Mouse (Mus musculus) megakaryocyte progenitor cell, adult 5-6 weeks (primary cell): ENCODE results near the gene Vamp1. TPM values are rescaled to one million over a fixed set of nuclear protein-coding genes. Genes with fewer than 3 reads are reported as not detected.
A peak's percentile ranks its signal among the peaks of the same experiment; 100 is the strongest.

Source experiments
- ATAC-seq: replicated peaks from 2 replicates; pipeline ENCODE4 v1.8.0; 2016; ENCODE audit warnings: mild to moderate bottlenecking, moderate TSS enrichment, inconsistent platforms; ENCODE audit not compliant: poor library complexity
- total RNA-seq, 2 experiments: library from RNA; stranded (forward) in 1 of 2; stranded (reverse) in 1 of 2; fragments of 157-497, 149-512 nt in 1 of 2; fragments of 200-1000 nt in 1 of 2; gene quantifications; 2 replicates each; pipeline versions ENCODE4 v1.2.3 to v1.2.4; 2015 to 2017

Gene Vamp1
- total RNA-seq, 2 experiments from 2014 or later = 6.2 to 15.5 TPM

- ATAC-seq = no peak
Observed at GRCm38 (mm10) chr6:125284250-125284649, 68.9 kb downstream of the Vamp1 start.

GRCm38 (mm10) chr6:125284751-125285150 lies 69.4 kb downstream of the Vamp1 start:
- no peak for ATAC-seq

- no peak for ATAC-seq
Observed at GRCm38 (mm10) chr6:125285890-125286289, 70.5 kb downstream of the Vamp1 start, which contains the start of gene Tuba3a. Gene Tuba3a (minus strand): TSS chr6:125286042.

GRCm38 (mm10) chr6:125286944-125287343 lies 71.6 kb downstream of the Vamp1 start:
- no peak for ATAC-seq

- no peak for ATAC-seq
Observed at GRCm38 (mm10) chr6:125288730-125289129, 73.4 kb downstream of the Vamp1 start.

GRCm38 (mm10) chr6:125291329-125291728 lies 76.0 kb downstream of the Vamp1 start:
- no peak for ATAC-seq

GRCm38 (mm10) chr6:125292256-125292655 lies 76.9 kb downstream of the Vamp1 start:
- ATAC-seq = no peak

- ATAC-seq = peak; percentile 54
Observed at GRCm38 (mm10) chr6:125294049-125294448, 78.7 kb downstream of the Vamp1 start.

Other genes starting within 250 kb of the Vamp1 start
- gene Pianp, start 218.9 kb upstream of the Vamp1 start, total RNA-seq (2015) = 0.15 TPM in 1 of 2 replicates, not detected in the other
- gene Pianp, start 218.9 kb upstream of the Vamp1 start, total RNA-seq (2017) = not detected in 2 replicates
- 67.9 and 69.9 TPM in 2 replicates for gene Zfp384, start 206.4 kb upstream of the Vamp1 start, total RNA-seq (2015)
- 26.2 and 29.3 TPM in 2 replicates for gene Zfp384, start 206.4 kb upstream of the Vamp1 start, total RNA-seq (2017)
- 22.8 and 25.2 TPM in 2 replicates for gene Ing4, start 175.8 kb upstream of the Vamp1 start, total RNA-seq (2015)
- 44.4 and 49.8 TPM in 2 replicates for gene Ing4, start 175.8 kb upstream of the Vamp1 start, total RNA-seq (2017)
- gene Acrbp, start 165.9 kb upstream of the Vamp1 start, total RNA-seq (2015) = 8.1 and 9.5 TPM in 2 replicates
- gene Acrbp, start 165.9 kb upstream of the Vamp1 start, total RNA-seq (2017) = 3.6 and 5.8 TPM in 2 replicates
- gene Lpar5, start 147.6 kb upstream of the Vamp1 start, total RNA-seq (2015) = 6.7 and 10.6 TPM in 2 replicates
- gene Lpar5, start 147.6 kb upstream of the Vamp1 start, total RNA-seq (2017) = 3.5 and 6.7 TPM in 2 replicates
- 85.7 and 91.6 TPM in 2 replicates for gene Chd4, start 119.6 kb upstream of the Vamp1 start, total RNA-seq (2015)
- 299 and 375 TPM in 2 replicates for gene Chd4, start 119.6 kb upstream of the Vamp1 start, total RNA-seq (2017)
- gene Nop2, start 83.6 kb upstream of the Vamp1 start, total RNA-seq (2015) = 42.8 and 43.7 TPM in 2 replicates
- 82.3 and 83.8 TPM in 2 replicates for gene Nop2, start 83.6 kb upstream of the Vamp1 start, total RNA-seq (2017)
- 14.3 and 18.1 TPM in 2 replicates for gene Iffo1, start 70.3 kb upstream of the Vamp1 start, total RNA-seq (2015)
- 14.2 and 15.7 TPM in 2 replicates for gene Iffo1, start 70.3 kb upstream of the Vamp1 start, total RNA-seq (2017)
- gene Gapdh, start 49.1 kb upstream of the Vamp1 start, total RNA-seq (2015) = 3,979 and 4,068 TPM in 2 replicates
- gene Gapdh, start 49.1 kb upstream of the Vamp1 start, total RNA-seq (2017) = 1,418 and 1,569 TPM in 2 replicates
- 205 and 228 TPM in 2 replicates for gene Ncapd2, start 23.9 kb upstream of the Vamp1 start, total RNA-seq (2015)
- gene Ncapd2, start 23.9 kb upstream of the Vamp1 start, total RNA-seq (2017) = 207 and 256 TPM in 2 replicates
- 144 and 171 TPM in 2 replicates for gene Mrpl51, start 23.8 kb upstream of the Vamp1 start, total RNA-seq (2015)
- 128 and 156 TPM in 2 replicates for gene Mrpl51, start 23.8 kb upstream of the Vamp1 start, total RNA-seq (2017)
- gene Tapbpl, start 16.3 kb downstream of the Vamp1 start, total RNA-seq (2015) = 5.2 and 7.4 TPM in 2 replicates
- gene Tapbpl, start 16.3 kb downstream of the Vamp1 start, total RNA-seq (2017) = 16.2 and 18.6 TPM in 2 replicates
- 44.7 and 60.2 TPM in 2 replicates for gene Cd27, start 21.5 kb downstream of the Vamp1 start, total RNA-seq (2015)
- gene Cd27, start 21.5 kb downstream of the Vamp1 start, total RNA-seq (2017) = 28.9 and 41.9 TPM in 2 replicates
- gene Tuba3a, start 70.5 kb downstream of the Vamp1 start, total RNA-seq (2015) = not detected in 2 replicates
- not detected in 2 replicates for gene Tuba3a, start 70.5 kb downstream of the Vamp1 start, total RNA-seq (2017)
- 17.5 and 18.7 TPM in 2 replicates for gene Ltbr, start 98.3 kb downstream of the Vamp1 start, total RNA-seq (2015)
- 28.2 and 43.7 TPM in 2 replicates for gene Ltbr, start 98.3 kb downstream of the Vamp1 start, total RNA-seq (2017)
- 21.8 and 22.9 TPM in 2 replicates for gene Scnn1a, start 105.1 kb downstream of the Vamp1 start, total RNA-seq (2015)
- gene Scnn1a, start 105.1 kb downstream of the Vamp1 start, total RNA-seq (2017) = 0.75 and 1.7 TPM in 2 replicates
- gene Tnfrsf1a, start 133.8 kb downstream of the Vamp1 start, total RNA-seq (2015) = 56.9 and 61.8 TPM in 2 replicates
- 56.6 and 57.1 TPM in 2 replicates for gene Tnfrsf1a, start 133.8 kb downstream of the Vamp1 start, total RNA-seq (2017)
- gene Plekhg6, start 165.2 kb downstream of the Vamp1 start, total RNA-seq (2015) = not detected in 2 replicates
- gene Plekhg6, start 165.2 kb downstream of the Vamp1 start, total RNA-seq (2017) = not detected in 2 replicates